Mouse (Mus musculus): ENCODE measurements around the gene Rab8b.
"Not testable (repeated sequence)": the region's sequence is repeated elsewhere in the genome, so short reads cannot be mapped to it uniquely, and the experiment has no call there.

Gene Rab8b

DNA sequence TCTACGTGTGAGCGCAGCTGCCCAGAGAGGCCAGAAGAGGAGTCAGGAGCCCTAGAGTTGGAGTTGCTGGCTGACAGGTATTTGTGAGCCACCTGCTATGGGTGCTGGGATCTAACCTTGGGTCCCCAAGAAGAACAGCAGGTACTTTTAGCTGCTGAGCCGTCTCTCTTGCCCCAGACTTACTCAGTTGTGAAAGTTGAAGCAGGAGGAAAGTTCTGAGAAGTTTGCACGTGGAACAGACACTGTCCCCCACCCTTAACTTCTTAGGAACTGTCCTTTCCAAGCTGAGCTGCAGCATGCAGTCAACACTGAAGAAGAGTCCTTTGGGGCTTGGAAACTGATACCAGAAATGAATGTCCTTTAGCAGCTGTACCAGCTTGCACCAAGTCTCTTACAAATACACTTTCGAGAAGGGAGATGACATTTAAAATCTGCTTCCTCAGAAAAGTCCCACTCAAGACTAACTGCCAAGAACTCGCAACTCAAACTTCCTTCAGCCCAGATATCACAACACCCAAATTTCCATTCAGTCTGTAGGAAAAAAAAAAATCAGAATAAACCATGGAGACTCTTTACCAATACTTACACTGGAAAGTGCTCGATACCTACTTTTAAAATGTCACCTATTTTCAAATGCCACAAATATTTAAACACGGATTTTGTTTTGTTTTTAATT lies 2.1 kb downstream of the Rab8b start:
- no peak for DNase-seq (ENCODE audit: low spot score in 2 of 2)

DNA sequence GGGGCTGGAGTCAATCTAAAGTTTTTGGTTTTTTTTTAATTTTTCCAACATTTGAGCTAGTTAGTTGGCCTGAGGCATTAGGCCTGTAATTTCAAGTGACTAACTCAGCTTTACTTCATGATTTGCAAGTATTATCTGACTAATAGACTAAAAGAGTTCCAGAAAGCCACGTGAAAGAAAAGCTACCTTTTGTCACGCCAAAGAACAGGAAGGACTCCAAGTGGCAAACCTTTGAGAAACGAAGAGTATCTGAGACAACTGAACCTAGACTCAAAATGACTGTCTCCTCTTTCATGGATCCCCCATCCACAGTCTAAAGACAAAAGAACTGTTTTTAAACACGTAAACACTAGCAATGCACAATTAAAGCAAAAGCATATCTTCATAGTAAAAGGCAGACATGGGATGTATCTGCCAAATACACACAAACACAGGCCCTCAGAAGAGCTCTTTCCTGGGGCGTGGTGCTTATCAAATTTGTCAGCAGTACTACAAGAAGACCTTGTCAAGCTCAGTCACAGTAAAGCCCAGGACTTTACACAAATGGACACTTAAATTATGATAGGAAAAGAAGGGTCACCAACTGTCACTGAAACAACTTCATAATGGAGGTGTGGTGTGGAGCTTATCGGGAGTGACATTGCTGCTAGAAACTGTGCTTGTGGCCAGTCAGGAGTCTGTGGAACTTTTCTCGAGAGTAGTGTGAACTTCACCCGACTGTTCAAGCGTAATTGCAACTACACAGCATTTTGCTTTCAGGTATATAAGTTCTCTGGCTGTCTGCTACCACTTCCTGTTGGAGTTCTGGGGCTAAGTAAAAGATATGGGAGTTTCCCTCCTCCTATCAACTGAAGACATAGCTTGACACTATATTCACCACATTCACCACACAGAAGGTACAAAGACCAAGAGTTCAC lies 3.4 kb downstream of the Rab8b start:
- DNase-seq (ENCODE audit: low spot score in 2 of 2) = no peak

DNA sequence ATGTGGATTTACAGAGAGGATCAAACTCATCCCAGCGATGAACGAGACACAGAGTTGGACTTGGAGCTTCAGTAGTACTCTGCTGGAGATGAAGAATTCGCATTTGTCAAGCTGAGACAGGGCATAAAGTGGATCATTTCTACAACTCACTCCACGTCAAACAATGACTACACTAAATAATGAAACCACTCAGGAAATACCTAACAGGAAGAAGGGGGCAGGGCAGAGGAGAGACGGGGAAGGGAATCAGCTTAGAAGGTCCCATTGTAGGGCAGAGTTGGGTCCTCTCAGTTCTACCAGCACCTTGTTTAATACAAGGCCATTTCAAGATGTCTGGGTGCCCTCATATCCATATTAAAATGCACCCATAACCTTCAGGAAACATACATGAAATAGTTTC lies 4.1 kb downstream of the Rab8b start:
- no peak for DNase-seq (ENCODE audit: low spot score in 2 of 2)

DNA sequence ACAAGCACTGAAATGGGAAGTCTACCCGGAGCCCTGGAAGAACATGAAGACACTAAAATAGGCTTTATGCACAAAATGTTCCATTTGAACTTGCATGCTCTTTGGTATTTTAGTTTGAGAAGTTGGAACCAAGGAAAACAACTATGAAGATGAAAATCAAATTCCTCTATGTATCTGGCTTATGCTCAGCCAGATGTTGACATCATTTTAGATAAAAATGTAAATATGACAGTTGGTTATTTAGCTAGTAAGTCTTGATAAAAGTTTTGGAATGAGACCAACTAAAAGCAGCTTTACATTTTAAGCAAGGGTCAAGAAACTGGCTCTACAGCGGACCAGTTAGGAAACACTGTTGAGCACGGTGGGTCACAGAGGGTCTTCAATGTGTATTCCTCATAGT lies 4.9 kb downstream of the Rab8b start:
- no peak for DNase-seq (ENCODE audit: low spot score in 2 of 2)

DNA sequence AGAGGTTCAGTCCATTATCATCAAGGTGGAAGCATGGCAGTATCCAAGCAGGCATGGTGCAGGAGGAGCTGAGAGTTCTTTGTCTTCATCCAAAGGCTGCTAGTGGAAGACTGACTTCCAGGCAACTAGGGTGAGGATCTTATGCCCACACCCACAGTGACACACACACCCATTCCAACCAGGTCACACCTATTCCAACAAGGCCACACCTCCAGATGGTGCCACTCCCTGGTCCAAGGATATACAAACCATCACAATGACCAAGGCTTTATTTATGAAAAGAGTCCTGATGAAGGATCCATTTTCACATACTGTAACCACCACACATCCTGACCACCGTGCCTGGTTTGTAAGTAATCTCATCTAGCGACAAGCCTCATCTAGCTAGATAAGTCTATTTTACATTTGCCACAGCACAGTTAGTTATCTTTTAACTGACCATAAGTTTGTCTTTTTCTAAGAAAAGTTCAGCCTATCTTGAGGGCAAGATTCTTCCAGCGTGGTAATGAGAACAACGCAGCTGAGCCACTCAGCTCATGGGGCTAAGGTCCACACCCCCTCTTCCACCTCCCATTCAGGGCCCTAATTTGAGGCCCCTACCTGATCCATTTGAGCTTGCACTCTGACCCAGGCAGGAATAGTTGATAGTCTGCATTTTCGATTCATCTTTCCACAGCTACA lies 6.1 kb downstream of the Rab8b start:
- DNase-seq (ENCODE audit: low spot score in 2 of 2) = not testable (repeated sequence)

DNA sequence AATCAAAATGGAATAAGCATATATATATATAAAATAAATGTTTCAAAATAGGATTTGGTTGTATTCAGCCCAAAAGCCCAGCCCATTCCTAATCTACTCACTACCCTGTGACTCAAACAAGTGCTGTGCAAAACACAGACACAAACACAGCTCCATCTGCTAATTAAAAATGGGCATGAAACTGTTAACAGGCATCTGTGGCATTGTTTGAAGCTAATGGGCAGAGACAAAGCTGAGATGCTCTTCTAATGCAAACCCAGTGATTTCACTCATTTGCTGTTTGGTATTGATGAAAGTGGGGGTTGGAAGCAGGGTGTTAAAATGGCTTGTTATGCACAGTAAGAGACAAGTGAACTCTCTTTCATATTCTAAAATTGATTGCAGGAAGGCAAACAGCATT lies 7.2 kb downstream of the Rab8b start:
- DNase-seq (ENCODE audit: low spot score in 2 of 2) = no peak

DNA sequence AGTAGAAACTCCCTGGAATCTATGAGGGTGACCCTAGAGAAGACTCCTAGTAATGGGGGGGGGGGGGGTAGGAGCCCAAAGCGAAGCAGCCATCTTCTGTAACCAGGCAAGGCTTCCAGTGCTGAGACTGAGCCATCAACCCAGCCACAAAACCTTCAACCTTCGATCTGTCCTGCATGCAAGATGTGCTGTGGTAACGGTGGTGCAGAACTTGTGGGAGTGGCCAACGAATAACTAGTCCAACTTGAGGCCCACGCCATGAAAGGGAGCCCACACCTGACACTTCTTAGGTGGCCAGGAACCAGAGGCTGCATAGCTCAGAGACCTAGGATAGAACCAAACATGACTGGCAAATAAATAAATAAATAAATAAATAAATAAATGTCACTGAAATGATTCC lies 8.8 kb downstream of the Rab8b start:
- no peak for DNase-seq (ENCODE audit: low spot score in 2 of 2)

DNA sequence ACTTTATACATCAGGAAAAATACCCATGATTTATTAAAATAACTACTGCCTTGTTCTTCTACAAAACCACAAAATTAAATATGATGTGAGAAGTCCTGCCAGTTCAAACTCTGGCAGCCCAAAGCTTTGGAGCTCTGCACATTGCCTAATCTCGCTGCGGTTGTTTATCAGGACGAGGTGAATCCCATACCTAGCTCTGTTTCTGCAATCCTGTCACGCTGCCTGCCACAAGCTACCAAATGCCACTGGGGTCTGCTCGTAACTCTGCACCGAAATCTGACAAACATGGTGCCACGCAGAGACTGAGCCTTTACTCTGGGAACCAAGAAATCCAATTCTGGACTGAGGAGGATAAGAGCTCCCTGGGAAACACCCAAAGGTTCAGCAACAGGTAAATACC lies 9.6 kb downstream of the Rab8b start:
- no peak for DNase-seq (ENCODE audit: low spot score in 2 of 2)

DNA sequence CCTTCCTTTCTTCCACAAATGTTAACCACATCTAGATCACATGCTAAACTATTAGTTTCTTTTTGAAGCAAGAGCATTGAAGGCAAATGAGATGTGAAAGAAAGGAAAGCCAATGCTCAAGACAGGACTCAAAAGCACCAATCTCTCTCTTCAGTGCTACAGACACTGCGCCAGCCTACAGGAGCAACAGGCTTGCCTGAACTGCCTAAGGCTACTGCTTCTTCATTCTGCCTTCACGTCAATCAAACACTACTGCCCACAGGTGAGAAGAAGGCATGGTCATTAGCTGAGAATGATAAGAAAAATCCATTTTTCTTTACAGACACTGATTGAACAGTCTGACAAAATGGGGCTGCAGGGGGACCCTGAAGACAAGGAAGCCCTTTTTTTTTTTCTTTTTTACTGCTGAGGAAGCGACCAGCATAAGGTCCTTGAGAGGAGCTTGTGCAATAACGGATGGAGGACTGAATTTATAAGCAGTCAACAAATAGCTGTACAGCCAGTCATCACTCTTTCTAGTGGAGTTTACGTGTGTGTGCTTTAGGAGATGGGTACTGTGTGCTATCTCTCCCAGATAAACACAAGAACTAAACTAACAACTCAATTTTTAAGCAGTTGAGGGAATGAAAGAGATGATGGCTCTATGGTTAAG lies 11.6 kb downstream of the Rab8b start:
- DNase-seq (ENCODE audit: low spot score in 2 of 2) = no peak

DNA sequence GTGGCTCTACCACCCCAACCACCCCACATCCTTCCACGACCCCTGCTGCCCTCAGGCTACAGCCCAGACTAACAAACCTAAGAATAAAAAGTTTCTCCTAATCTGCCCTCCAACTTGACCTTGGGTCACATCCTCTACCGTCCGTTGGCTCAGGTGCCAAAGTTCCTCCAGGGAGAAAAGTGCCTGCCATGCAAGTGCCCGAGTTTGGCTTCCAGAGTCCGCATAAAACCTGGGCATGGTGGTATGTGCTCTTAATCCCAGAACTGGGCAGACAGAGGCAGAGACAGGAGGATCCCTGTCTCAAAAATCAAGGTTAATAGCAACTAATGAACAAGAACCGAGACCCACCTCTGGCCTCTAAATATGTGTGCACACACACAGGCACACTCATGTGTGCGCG lies 12.4 kb downstream of the Rab8b start:
- no peak for DNase-seq (ENCODE audit: low spot score in 2 of 2)

DNA sequence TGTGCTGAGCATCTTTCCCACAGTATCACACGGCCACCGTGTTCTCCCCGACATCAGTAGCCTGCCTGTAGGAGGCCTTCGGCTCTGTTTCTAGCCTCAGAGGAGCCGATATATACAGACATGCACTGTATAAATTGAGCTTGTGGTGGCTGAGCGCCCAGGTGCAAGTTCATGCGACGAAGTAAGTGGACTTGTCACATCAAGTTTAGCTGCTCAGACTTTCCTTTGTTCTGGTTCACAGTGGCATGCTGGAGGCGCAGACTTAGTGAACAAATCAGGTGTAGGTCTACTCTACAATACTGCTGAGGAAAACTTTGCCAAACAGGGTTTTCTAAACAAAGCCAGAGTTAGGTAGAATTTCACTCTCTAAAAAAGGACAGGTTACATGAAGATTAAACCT lies 13.5 kb downstream of the Rab8b start:
- DNase-seq (ENCODE audit: low spot score in 2 of 2) = no peak

DNA sequence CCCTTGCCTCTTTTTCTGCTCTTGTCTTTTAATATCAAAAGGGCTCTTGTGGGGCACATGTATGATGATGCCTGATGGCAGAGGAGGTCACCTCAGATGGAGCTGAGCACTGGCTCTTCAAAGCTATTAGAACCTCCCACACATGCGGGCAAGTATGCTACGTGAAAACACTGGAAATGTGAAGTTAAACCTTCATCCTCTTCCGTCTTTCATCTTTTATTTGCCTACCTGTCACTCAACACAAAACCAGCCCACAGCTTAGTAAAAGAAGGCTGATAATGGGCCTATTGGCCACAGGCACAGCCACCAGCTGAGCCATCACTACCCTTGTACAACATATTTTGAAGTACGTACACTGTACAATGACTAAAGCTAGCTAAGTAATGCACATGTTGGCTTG lies 20.0 kb downstream of the Rab8b start:
- DNase-seq (ENCODE audit: low spot score in 2 of 2) = no peak

DNA sequence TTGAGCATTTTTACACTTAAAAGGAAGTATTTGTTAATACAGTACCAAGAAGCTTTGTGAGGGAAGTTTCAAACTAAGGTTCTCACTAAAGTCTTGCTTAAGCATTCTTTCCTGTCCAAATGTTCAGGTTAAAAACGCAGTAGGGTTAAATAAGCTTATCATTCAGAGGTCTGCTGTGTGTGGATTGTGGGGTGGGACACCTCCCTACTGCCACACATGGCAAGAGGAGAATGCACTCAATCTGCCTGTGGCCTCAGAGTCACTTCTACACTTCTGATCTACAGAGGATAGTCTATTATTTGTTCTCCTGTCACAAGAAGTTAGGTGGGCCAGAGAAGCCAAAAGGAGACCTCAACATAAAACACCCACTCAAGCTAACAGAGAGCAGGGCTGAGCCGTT lies 20.4 kb downstream of the Rab8b start:
- no peak for DNase-seq (ENCODE audit: low spot score in 2 of 2)

DNA sequence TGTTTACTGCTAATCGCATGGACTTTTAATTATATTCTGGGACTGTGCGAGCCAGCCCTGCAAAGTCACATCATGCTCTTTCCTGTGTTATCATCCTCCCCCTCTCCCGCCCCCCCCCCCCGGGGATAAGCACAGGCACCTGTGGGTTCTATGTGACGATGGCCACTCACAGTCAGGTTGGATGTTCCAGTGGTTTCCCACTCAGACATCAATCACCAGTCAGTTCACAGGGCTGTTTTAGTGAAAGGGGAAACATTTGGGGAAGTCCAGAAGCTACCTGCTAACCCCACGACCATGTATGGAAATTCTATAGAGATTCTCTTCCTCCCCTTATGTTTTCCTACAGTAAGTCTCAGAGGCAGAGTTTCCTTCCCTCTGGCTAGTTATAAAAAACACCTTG lies 21.6 kb downstream of the Rab8b start:
- DNase-seq (ENCODE audit: low spot score in 2 of 2) = no peak

DNA sequence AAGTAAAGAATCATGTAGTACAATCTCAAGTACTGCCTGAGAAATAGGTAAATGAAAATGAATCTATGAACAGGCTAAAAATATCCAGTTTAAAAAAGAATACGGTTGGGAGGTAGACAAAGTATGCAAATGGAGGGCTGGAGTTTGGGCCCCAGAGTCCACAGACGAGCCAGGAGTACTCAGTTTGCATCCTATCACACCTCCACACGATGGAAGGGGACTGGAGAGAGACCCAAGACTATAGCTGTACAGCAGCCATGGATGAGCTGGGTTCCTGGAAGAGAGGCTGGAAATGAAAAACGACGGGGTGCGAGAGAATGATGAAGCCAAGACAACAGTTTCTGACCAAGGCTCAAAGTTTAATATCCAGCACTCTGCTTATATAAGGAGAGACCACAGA lies 22.5 kb downstream of the Rab8b start:
- DNase-seq (ENCODE audit: low spot score in 2 of 2) = no peak

DNA sequence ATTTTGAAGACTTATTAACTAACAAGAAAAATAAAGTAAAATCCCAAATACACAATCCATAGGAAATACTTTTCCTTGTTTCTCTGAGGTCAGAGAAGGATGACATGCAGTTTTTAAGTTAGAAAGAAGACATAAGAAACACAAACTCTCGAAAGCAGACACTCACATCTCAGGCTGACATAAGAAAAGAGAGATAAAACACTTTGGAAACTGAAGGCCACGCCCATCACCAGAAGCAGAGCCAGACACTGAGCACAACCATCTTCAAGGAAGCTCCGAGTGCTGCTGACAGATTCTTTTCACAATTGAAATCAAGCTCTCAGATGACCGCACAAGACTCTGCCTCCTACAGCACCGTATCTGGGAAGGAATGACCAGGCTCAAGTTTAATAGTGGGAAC lies 23.5 kb downstream of the Rab8b start:
- no peak for DNase-seq (ENCODE audit: low spot score in 2 of 2)

DNA sequence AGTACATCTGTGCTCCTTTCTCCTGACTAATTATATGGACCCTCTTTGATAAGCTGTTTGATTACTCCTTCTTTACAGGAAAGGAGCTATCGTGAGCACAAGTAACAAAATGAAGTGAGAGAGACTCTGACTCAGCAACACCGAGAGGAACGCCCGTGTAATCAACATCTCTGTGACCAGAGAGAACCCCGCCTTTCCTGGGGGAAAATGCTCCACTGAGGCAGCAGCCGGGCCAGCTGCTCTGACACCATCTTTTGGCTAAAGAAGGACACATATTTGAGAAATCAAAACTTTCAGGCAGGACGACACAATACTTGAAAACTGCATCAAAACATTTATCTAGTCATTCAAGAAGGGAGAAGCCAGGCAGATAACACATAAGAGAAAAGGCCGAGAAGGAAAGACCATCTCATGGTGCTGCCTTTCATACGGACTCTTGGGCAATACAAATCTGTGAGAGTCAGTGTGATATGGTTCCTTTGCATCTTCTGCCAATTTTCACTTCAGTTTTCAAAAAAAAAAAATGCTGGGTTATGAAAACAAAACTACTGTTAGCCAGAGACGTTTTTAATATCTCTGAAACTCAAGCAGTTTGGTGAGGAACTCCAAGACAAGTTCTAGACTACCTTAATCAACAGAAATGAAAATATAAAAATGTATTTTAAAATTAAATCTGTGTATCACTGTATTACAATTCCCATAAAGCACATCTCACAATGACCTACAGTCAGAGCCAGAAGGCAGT lies 24.3 kb downstream of the Rab8b start:
- no peak for DNase-seq (ENCODE audit: low spot score in 2 of 2)

DNA sequence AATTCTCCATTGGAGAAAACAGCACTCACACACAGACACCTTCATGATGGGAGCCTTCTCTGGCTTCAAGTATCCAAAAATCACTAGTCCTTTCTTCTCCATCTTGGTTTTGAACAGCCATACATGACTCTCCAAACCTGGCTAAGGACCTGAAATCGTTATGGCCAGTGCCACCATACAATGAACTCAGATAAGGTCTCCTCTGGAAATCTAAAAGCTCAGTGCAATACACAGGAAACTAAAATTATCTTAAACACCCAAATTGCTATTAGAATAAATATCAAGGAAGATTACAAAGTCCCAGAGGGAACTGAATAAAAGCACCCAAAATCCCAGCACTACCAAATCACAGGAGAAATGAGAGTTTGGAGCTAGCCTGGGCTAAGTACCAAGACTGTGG lies 25.1 kb downstream of the Rab8b start:
- DNase-seq (ENCODE audit: low spot score in 2 of 2) = no peak

DNA sequence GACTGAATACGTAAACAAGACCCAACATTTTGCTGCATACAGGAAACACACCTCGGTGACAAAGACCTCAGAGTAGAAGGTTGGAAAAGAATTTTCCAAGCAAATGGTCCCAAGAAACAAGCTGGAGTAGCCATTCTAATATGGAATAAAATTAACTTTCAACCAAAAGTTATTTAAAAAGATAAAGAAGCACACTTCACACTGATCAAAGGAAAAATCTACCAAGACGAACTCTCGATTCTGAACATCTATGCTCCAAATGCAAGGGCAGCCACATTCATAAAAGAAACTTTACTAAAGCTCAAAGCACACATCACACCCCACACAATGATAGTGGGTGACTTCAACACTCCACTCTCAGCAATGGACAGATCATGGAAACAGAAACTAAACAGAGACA lies 27.0 kb downstream of the Rab8b start:
- not testable (repeated sequence) for DNase-seq (ENCODE audit: low spot score in 2 of 2)

DNA sequence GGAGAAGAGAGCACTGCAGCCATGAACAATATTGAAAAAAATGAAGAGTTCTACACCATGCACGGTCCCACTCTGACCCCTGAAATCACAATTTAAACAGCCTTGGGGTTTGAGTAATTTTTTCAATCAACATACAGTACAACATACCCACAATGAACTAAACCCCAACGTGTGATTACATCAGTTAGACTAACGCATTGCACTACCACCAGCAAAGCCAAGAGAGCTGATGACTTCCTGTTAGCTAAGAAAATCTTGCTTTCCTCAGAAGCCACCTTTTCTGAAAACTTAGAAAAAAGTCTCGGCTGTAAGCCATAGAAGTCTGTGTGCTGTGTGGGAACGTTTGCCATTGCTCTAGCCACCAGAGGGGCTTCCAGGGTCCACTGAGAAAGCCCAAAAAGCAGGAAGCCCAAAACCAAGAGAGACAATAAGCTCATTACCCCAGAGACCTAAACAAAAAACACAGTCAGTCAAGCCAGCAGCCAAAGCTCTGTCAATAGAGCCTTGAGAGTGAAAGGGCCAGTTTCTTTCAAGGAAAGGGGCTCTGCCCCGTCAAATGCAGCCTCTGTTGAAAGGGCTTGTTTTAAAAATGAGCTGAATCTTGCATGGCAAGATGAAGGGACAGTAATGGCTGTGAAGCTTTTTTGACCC lies 31.4 kb downstream of the Rab8b start:
- DNase-seq (ENCODE audit: low spot score in 2 of 2) = no peak

DNA sequence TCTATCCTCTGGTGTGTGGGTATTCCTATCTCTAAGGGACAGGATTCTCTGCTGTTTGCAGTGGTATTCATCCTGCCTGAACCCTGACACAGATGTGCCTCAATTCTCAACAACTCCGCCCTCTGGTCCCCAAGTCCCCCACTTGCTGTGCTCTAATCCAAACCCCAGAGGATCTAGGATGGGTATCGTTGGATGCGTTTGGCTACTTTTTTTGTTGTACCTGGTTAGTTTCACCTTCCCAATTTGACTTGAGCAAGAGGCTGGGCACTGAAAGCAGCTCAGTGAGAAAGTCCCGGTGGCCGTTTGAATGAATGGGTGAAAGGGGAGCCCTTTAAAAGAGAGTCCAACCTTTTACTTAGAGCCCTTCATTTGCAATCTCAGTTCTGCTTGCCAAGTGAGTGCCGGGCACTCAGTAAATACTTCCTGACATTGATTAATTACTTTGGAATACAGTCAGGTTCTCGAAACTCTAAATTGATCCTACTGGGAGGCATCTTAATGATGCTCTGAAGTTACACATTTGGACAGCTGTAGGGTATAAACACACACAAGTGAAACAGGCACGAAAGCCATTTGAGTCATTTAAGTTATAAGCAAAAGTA lies 32.1 kb downstream of the Rab8b start:
- DNase-seq (ENCODE audit: low spot score in 2 of 2) = no peak

Measured in right cerebral cortex, adult 2 months (tissue).